18 mouse cellular contexts compared by ENCODE assay signal in genomic region chr6:138595991-138596698, GRCm38 (mm10). TPM values are rescaled to one million over a fixed set of nuclear protein-coding genes. Genes with fewer than 3 reads are reported as not detected.
"Had no signal": no experiment of that assay in that cellular context is flagged by ENCODE, and none has a peak within 500 bp of the region (broad histone marks: within the 10 kb centered on the region; RNA-seq: fewer than 3 reads in every experiment).

No protein-coding gene starts in this region.

- H3K36me3 ChIP-seq: liver, embryonic 13.5 days; liver, embryonic 15.5 days; midbrain, embryonic 12.5 days; neural tube, embryonic 12.5 days; stomach, embryonic 15.5 days had no signal

- H3K4me1 ChIP-seq: liver, embryonic 13.5 days; liver, embryonic 15.5 days; megakaryocyte, embryonic 14.5 days; midbrain, embryonic 12.5 days; neural tube, embryonic 12.5 days; stomach, embryonic 15.5 days had no signal

- H3K27ac ChIP-seq: liver, embryonic 13.5 days; liver, embryonic 15.5 days; macrophage; midbrain, embryonic 12.5 days; neural tube, embryonic 12.5 days; stomach, embryonic 15.5 days; stomach, postnatal 0 days had no signal

- H3K9ac ChIP-seq: liver, embryonic 13.5 days; liver, embryonic 15.5 days; liver, postnatal 0 days; midbrain, embryonic 12.5 days; neural tube, embryonic 12.5 days; stomach, embryonic 15.5 days had no signal

- H3K27me3 ChIP-seq: liver, embryonic 13.5 days; liver, embryonic 15.5 days; megakaryocyte, embryonic 14.5 days; midbrain, embryonic 12.5 days; neural tube, embryonic 12.5 days; stomach, embryonic 15.5 days had no signal

- H3K9me3 ChIP-seq: liver, embryonic 13.5 days; liver, embryonic 15.5 days; midbrain, embryonic 12.5 days; neural tube, embryonic 12.5 days; stomach, embryonic 15.5 days had no signal

- DNase-seq: liver, embryonic 13.5 days; liver, postnatal 0 days; lung, postnatal 14 days; lung, postnatal 36 days; right cerebral cortex, postnatal 14 days; thymus, adult 2 months; thymus, postnatal 25 days; thymus, postnatal 4 days had no signal

- H3K4me3 ChIP-seq: liver, embryonic 13.5 days; liver, embryonic 15.5 days; midbrain, embryonic 12.5 days; neural tube, embryonic 12.5 days; stomach, embryonic 15.5 days had no signal

- H3K4me2 ChIP-seq: liver, embryonic 13.5 days; liver, embryonic 15.5 days; midbrain, embryonic 12.5 days; neural tube, embryonic 12.5 days; stomach, embryonic 15.5 days had no signal

- ATAC-seq: liver, postnatal 0 days; lung, postnatal 0 days had no signal

RNA-seq across cellular contexts. Expression of gene Lmo3, which starts 14.4 kb away (rescaled TPM):
- polyA plus RNA-seq: liver, postnatal 0 days; macrophage; spleen, adult 2 months; testis, adult 2 months; thymus, adult 2 months had no signal
